Mouse (Mus musculus) heart, adult 2 months (tissue): ENCODE results near the gene Itgb5.

Source experiments
- CTCF ChIP-seq: fragments of 200-600 bp; IDR thresholded peaks from 2 replicates; pipeline ENCODE4 v1.8.1; 2022; ENCODE audit warnings: antibody characterized with exemption, mild to moderate bottlenecking, moderate library complexity
- POLR2A ChIP-seq: fragments of 200-500 bp; IDR thresholded peaks from 2 replicates; pipeline ENCODE4 v1.6.1; 2011; ENCODE audit warnings: mild to moderate bottlenecking, low read depth, low read length, control low read depth; ENCODE audit not compliant: insufficient read depth

DNA sequence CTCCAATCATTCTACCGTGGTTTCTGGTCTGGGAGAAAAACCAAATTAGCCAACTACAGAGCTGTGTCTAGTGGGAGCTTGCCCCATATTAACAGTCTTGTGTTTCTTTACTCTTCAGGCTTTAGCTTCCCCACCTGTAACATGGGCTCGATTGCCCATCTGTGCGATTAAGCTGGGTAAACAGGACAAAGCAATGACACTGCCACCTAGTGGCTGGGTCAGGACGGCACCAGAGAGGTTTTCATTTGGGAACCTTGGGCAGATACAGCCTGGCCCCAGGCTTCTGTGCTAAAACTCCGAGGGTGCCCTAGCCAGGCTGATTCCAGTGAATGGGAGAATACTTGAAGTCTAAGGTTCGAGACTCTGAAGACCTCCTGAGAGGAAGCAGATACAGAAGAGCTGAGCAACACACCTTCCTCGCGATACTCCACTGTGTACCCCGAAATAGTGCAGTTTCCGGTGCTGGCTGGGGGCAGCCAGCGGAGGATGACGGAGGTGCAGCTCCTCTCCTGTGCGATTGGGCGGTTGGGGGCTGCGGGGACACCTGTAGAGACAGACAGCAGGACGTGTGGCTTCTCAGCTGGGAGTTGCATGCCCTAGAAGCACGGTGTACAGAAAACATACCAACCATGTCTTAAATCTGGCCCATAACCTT lies 159.0 kb downstream of the Itgb5 start:
- TF ChIP-seq CTCF (peak; percentile 92), POLR2A (no peak)
